ENCODE assay signal across 31 mouse cellular contexts in the genomic region with DNA sequence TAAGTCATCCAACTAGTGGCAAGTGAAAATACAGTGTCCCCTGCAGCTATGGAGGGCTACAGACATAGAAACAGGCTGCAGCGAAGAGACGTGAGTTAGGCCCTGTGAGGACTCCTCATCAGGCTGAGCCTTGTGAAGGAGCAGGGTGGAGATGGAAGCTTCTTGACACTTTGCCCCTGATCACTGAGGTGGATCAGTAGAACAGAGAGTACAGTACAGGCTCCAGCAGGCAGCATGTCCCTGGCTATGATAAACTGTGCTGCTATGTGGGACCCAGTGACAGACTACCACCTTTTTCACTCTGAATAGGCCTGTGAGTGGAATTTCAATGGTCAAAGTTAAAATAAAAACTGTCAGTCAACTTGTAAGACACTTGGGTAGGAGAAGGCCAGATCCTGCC. TPM values are rescaled to one million over a fixed set of nuclear protein-coding genes. Genes with fewer than 3 reads are reported as not detected.
DNase-seq lines count a peak whose midpoint lies in the region; ATAC-seq and TF ChIP-seq lines count a peak whose summit lies in the region.
"Had no signal": no experiment of that assay in that cellular context is flagged by ENCODE, and none has a peak within 500 bp of the region (broad histone marks: within the 10 kb centered on the region; RNA-seq: fewer than 3 reads in every experiment).

No protein-coding gene starts in this region.

- H3K4me3 ChIP-seq in kidney, adult 2 months (ENCODE audit: insufficient read depth, low read depth, low read length), result no peak overlapping the region
- no peak overlapping the region for H3K4me3 ChIP-seq in kidney, embryonic 16.5 days (ENCODE audit: low read length)
- no peak overlapping the region for H3K4me3 ChIP-seq in heart, embryonic 10.5 days
- H3K4me3 ChIP-seq: embryonic facial prominence, embryonic 10.5 days; embryonic facial prominence, embryonic 13.5 days; erythroblast, embryonic 14.5 days; forebrain, embryonic 12.5 days; heart, embryonic 12.5 days; heart, embryonic 15.5 days; hindbrain, embryonic 10.5 days; hindbrain, embryonic 13.5 days had no signal

- DNase-seq in kidney, adult 2 months, result peak; percentile 91
- DNase-seq in kidney, adult 8-10 months, result peak; percentile 82 to 84
- DNase-seq in kidney, postnatal 14 days, result peak; percentile 78
- no peak for DNase-seq in heart, embryonic 10.5 days (ENCODE audit: low spot score)
- DNase-seq in gastrocnemius, postnatal 14 days, result no peak
- DNase-seq in cerebellum, adult 9-11 months, result no peak
- DNase-seq in left cerebral cortex, postnatal 14 days (ENCODE audit: low spot score in 2 of 2), result no peak
- DNase-seq: adrenal gland, adult 2 months; adrenal gland, postnatal 14 days; cerebellum, adult 11 months; cerebellum, adult 2 months; cerebellum, postnatal 10 days; cerebellum, postnatal 36 days; embryo, embryonic 11 days; gastrocnemius, postnatal 10 days; heart, adult 11 months; heart, postnatal 10 days; heart, postnatal 36 days had no signal

- no peaks in the 10 kb centered on the region for H3K36me3 ChIP-seq in kidney, adult 2 months (ENCODE audit: control insufficient read depth, insufficient read depth, low read length)
- no peaks in the 10 kb centered on the region for H3K36me3 ChIP-seq in kidney, embryonic 16.5 days (ENCODE audit: insufficient read depth, low read length)
- H3K36me3 ChIP-seq in heart, embryonic 10.5 days, result no peaks in the 10 kb centered on the region
- H3K36me3 ChIP-seq: embryonic facial prominence, embryonic 10.5 days; embryonic facial prominence, embryonic 13.5 days; forebrain, embryonic 12.5 days; heart, embryonic 12.5 days; heart, embryonic 15.5 days; hindbrain, embryonic 10.5 days; hindbrain, embryonic 13.5 days had no signal

- peaks cover 39% of the 10 kb centered on the region for H3K4me1 ChIP-seq in kidney, adult 2 months (ENCODE audit: control insufficient read depth, insufficient read depth, low read length)
- H3K4me1 ChIP-seq in kidney, embryonic 16.5 days (ENCODE audit: insufficient read depth, low read length), result no peaks in the 10 kb centered on the region
- H3K4me1 ChIP-seq in heart, embryonic 10.5 days, result no peaks in the 10 kb centered on the region; the same call in 1 of the 2 replicates
- H3K4me1 ChIP-seq: embryonic facial prominence, embryonic 13.5 days; heart, embryonic 15.5 days; hindbrain, embryonic 13.5 days had no signal

- peak overlapping the region; percentile 94 for H3K27ac ChIP-seq in kidney, adult 2 months (ENCODE audit: insufficient read depth, low read depth, low read length)
- H3K27ac ChIP-seq in kidney, embryonic 16.5 days (ENCODE audit: low read length), result peak overlapping the region; percentile 61; the same call in 1 of the 2 replicates
- no peak overlapping the region for H3K27ac ChIP-seq in heart, embryonic 10.5 days
- H3K27ac ChIP-seq: embryonic facial prominence, embryonic 10.5 days; embryonic facial prominence, embryonic 13.5 days; forebrain, embryonic 12.5 days; heart, embryonic 15.5 days; hindbrain, embryonic 10.5 days; hindbrain, embryonic 13.5 days had no signal

- H3K9ac ChIP-seq in kidney, embryonic 16.5 days (replicated peaks; ENCODE audit: low read length), result no peak overlapping the region
- H3K9ac ChIP-seq: embryonic facial prominence, embryonic 13.5 days; forebrain, embryonic 12.5 days; heart, embryonic 12.5 days; heart, embryonic 15.5 days; hindbrain, embryonic 13.5 days had no signal

- no peaks in the 10 kb centered on the region for H3K9me3 ChIP-seq in kidney, embryonic 16.5 days (ENCODE audit: low read length)
- no peaks in the 10 kb centered on the region for H3K9me3 ChIP-seq in heart, embryonic 10.5 days
- H3K9me3 ChIP-seq: embryonic facial prominence, embryonic 10.5 days; embryonic facial prominence, embryonic 13.5 days; forebrain, embryonic 12.5 days; heart, embryonic 12.5 days; heart, embryonic 15.5 days; hindbrain, embryonic 10.5 days; hindbrain, embryonic 13.5 days had no signal

- H3K4me2 ChIP-seq in kidney, embryonic 16.5 days (replicated peaks; ENCODE audit: low read depth, low read length), result no peak overlapping the region
- H3K4me2 ChIP-seq: embryonic facial prominence, embryonic 13.5 days; forebrain, embryonic 12.5 days; heart, embryonic 12.5 days; heart, embryonic 15.5 days; hindbrain, embryonic 13.5 days had no signal

- H3K27me3 ChIP-seq in kidney, adult 2 months (replicated peaks; ENCODE audit: control insufficient read depth, insufficient read depth, low read length), result no peaks in the 10 kb centered on the region
- no peaks in the 10 kb centered on the region for H3K27me3 ChIP-seq in kidney, embryonic 16.5 days (ENCODE audit: insufficient read depth, low read length)
- H3K27me3 ChIP-seq in heart, embryonic 10.5 days (ENCODE audit: insufficient read depth, poor library complexity, severe bottlenecking), result no peaks in the 10 kb centered on the region
- H3K27me3 ChIP-seq: embryonic facial prominence, embryonic 13.5 days; forebrain, embryonic 12.5 days; heart, embryonic 12.5 days; heart, embryonic 15.5 days; hindbrain, embryonic 13.5 days had no signal

- ATAC-seq in kidney, embryonic 16.5 days (ENCODE audit: low FRiP score, low TSS enrichment), result peak; percentile 87
- ATAC-seq: CD4-positive, CD25-positive, alpha-beta regulatory T cell, adult 4 months; forebrain, embryonic 16.5 days had no signal

- 52% methylated on average over 2 of the region's 2 CpGs for WGBS in kidney, adult 2 months
- 92% methylated on average over 2 of the region's 2 CpGs for WGBS in kidney, embryonic 16.5 days
- WGBS in heart, embryonic 10.5 days, result 84% methylated on average over 2 of the region's 2 CpGs

- intact Hi-C loops in gastrocnemius, postnatal 14 days (cut with DNase I; ENCODE audit: low total_unique reads), result no loop called here
- intact Hi-C loops in left cerebral cortex, postnatal 14 days (cut with DNase I), result no loop called here

- TF ChIP-seq POLR2A in kidney, adult 2 months (IDR thresholded peaks at IDR 0.05; ENCODE audit: low read depth, low read length), result no peak

- no peak for TF ChIP-seq CTCF in kidney, adult 2 months (conservative IDR thresholded peaks at IDR 0.05; ENCODE audit: insufficient read depth, insufficient read length, low read depth, low read length)

RNA-seq across cellular contexts. Expression of a gene that starts 5.9 kb away (rescaled TPM):
- 60.4 and 66.7 TPM in 2 replicates for polyA plus RNA-seq in kidney, adult 2 months (2012; rRNA removed)
- polyA plus RNA-seq in kidney, embryonic 16.5 days (2015; fragmentation: Nextera tagmentation; extraction: Ambion mirVana), result 46.1 and 48.5 TPM in 2 replicates
- polyA plus RNA-seq in heart, embryonic 10.5 days (2016; fragmentation: Nextera tagmentation; extraction: Ambion mirVana), result 1.2 TPM in 2 replicates
- total RNA-seq in gastrocnemius, postnatal 14 days (2021), result 10 to 100 TPM in 1 of 2 experiments, 1 to 10 TPM in 1; 1.7 to 12.3 TPM
- total RNA-seq in left cerebral cortex, postnatal 14 days (2021), result under 1 TPM; 0.11 to 0.61 TPM
- total RNA-seq: MEL had no signal
- polyA plus RNA-seq: C2C12; CD4-positive, CD25-positive, alpha-beta regulatory T cell, adult 4 months; erythroblast, embryonic 14.5 days had no signal

Comparison
In these comparisons a context has a peak if more than half of its experiments do, and no peak if none do; other contexts are left out.
1. DNase-seq: peak in kidney, adult 2 months (single experiment), kidney, adult 8-10 months (2 of 2) and kidney, postnatal 14 days (single experiment); none in heart, embryonic 10.5 days (single experiment), gastrocnemius, postnatal 14 days (single experiment), cerebellum, adult 9-11 months (single experiment) and left cerebral cortex, postnatal 14 days (0 of 2).
2. RNA of a gene that starts 5.9 kb away (polyA plus RNA-seq): 60.4 to 66.7 TPM in kidney, adult 2 months and 46.1 to 48.5 TPM in kidney, embryonic 16.5 days; 1.2 TPM in heart, embryonic 10.5 days; every median in the first group is over 10 times any median in the second.